Mouse (Mus musculus): Measurements from ENCODE around the gene Gpr39. TPM values are rescaled to one million over a fixed set of nuclear protein-coding genes. Genes with fewer than 3 reads are reported as not detected.

Gpr39 gene
- total RNA-seq, 1 experiment from 2014 or later: not detected

DNA sequence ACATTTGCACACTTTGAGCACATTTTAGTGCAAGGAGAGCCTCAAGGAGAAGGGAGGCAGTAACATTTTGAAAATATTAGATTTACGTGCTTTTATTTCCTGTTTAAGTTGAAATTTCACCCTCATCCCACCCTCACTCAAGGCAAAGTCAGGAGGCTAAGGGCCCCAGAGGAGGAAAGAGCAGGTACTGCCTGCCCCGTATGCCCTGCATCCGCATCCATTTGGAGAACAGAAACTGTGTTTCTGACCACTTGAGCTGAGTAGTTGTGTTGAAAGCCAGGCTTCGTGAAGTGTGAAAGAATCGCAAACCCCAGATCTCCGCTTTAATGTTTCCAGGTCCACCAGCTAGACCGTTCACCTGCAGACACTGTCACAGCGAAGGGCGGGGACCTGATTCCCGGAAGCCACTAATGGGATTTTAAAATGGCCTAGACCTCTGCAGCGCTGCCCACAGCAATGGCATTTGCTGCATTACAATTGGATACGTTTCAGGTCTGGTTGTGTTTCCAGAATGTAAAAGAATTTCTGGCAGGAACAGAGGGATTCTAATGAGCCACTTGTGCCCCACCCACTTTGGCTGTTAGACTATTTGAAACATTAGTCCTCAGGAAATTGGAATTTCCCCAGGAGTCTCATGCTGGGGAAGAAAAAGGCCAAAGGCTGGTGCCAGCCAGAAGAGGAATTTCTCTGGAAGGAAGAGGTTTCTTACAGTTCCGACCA, 11.1 kb downstream of the Gpr39 start:
- ATAC-seq (ENCODE audit: extremely low read depth, insufficient number of reproducible peaks, low FRiP score, poor library complexity, severe bottlenecking): no peak

GRCm38 (mm10) chr1:125693541-125693940, 16.7 kb downstream of the Gpr39 start:
- ATAC-seq (ENCODE audit: extremely low read depth, insufficient number of reproducible peaks, low FRiP score, poor library complexity, severe bottlenecking): no peak

- ATAC-seq (ENCODE audit: extremely low read depth, insufficient number of reproducible peaks, low FRiP score, poor library complexity, severe bottlenecking): no peak
Measured at GRCm38 (mm10) chr1:125694338-125694737, 17.5 kb downstream of the Gpr39 start.

- no peak for ATAC-seq (ENCODE audit: extremely low read depth, insufficient number of reproducible peaks, low FRiP score, poor library complexity, severe bottlenecking)
Measured at GRCm38 (mm10) chr1:125701101-125701590, 24.4 kb downstream of the Gpr39 start.

DNA sequence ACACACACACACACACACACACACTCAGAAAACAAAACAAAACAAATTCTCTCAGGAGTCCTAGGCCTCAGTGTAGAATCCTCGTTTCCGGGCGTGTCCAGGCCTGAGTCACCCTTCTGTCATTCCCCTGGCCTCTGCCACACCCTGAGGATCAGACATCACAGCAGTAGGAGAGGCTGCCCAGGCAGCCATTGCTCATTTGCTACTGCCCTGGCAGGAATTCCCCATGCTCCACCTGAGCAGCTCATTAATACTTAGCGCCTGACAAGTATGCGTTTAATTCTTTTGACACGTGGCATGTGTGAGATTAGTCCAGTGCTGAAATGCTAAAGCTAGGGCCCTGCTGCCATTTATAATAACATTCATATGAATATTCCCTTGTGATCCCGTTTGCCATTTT, 25.0 kb downstream of the Gpr39 start:
- ATAC-seq (ENCODE audit: extremely low read depth, insufficient number of reproducible peaks, low FRiP score, poor library complexity, severe bottlenecking): no peak

DNA sequence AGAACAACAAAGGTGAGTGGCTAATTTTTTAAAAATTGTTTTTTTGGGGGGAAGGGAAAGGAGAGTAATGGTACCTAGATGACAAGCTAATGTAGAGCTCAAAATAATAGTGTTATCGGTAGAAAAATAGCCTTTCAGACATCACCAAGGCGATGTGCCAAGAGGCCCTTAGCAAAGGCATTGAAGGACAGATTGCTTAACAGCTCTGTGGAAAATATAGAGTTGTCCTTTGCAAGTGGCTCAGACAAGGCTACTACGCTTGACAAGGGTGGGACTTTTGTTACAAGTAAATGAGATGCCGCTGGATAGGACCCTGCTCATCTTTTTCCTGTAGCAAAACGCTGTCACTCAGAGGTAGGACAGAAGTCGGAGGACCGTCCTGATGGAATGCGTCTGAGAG, 25.5 kb downstream of the Gpr39 start:
- no peak for ATAC-seq (ENCODE audit: extremely low read depth, insufficient number of reproducible peaks, low FRiP score, poor library complexity, severe bottlenecking)

- ATAC-seq (ENCODE audit: extremely low read depth, insufficient number of reproducible peaks, low FRiP score, poor library complexity, severe bottlenecking): no peak
Measured at GRCm38 (mm10) chr1:125705412-125705811, 28.6 kb downstream of the Gpr39 start.

DNA sequence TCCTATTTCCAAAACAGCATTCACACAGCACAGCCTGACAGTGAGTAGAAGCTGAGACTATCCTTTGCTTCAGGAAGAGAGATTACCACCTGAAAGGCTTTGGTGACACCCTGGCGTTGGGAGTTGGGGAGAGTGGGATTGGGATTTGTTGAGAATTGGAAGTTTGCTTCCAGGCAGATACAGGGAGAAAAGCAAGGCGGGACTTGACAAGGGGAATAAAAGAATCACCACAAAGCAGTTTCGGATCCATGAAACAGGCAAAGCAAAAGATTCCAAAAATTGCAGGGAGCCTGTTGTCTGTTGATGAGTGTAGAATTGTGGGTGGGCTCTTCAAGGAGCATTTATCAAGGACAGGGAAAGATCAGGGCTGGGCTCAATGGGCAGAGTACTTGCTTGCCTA, 38.5 kb downstream of the Gpr39 start:
- ATAC-seq (ENCODE audit: extremely low read depth, insufficient number of reproducible peaks, low FRiP score, poor library complexity, severe bottlenecking): no peak

DNA sequence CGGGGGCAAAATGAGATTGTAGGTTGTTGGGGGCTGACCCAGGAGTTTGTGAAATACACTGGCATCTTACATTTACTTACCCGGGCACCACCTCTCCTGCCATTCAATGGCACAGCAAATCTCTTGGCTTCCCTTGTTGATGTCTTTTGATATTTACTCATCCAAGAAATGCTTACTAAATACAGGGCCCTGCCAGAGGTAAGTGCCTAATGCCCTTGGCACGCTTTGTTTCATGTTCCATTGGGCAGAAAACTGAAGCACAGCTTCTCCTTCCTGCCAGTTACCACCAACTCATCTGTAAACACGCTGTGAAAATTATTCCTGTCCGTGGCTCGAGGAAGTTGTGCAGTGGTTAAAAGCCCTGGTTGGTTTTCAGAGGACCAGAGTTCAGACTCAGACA, 39.4 kb downstream of the Gpr39 start:
- ATAC-seq (ENCODE audit: extremely low read depth, insufficient number of reproducible peaks, low FRiP score, poor library complexity, severe bottlenecking): no peak

DNA sequence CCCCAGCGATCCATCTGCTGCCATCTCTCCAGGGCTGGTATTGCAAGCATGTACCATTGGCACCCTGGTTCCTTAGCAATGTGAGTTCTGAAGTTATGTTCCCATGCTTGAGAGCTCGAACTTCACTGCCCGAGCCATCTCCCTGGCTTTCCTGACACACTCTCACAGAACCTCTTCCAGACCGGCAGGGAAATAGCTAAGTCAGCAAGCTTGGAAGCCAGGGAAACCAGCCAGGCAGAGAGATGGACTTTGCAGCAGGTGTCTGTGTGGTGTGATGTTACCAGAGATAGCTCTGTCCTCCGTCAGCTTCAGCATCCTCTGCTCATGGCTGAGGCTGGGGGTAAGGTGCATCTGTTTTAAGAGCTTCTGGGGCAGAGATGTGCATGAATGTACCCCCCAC, 41.1 kb downstream of the Gpr39 start:
- no peak for ATAC-seq (ENCODE audit: extremely low read depth, insufficient number of reproducible peaks, low FRiP score, poor library complexity, severe bottlenecking)

- no peak for ATAC-seq (ENCODE audit: extremely low read depth, insufficient number of reproducible peaks, low FRiP score, poor library complexity, severe bottlenecking)
Measured at GRCm38 (mm10) chr1:125719127-125719526, 42.3 kb downstream of the Gpr39 start.

- no peak for ATAC-seq (ENCODE audit: extremely low read depth, insufficient number of reproducible peaks, low FRiP score, poor library complexity, severe bottlenecking)
Measured at GRCm38 (mm10) chr1:125721104-125721758, 44.4 kb downstream of the Gpr39 start.

GRCm38 (mm10) chr1:125724304-125724703, 47.5 kb downstream of the Gpr39 start:
- no peak for ATAC-seq (ENCODE audit: extremely low read depth, insufficient number of reproducible peaks, low FRiP score, poor library complexity, severe bottlenecking)

- no peak for ATAC-seq (ENCODE audit: extremely low read depth, insufficient number of reproducible peaks, low FRiP score, poor library complexity, severe bottlenecking)
Measured at GRCm38 (mm10) chr1:125729025-125729565, 52.3 kb downstream of the Gpr39 start.

DNA sequence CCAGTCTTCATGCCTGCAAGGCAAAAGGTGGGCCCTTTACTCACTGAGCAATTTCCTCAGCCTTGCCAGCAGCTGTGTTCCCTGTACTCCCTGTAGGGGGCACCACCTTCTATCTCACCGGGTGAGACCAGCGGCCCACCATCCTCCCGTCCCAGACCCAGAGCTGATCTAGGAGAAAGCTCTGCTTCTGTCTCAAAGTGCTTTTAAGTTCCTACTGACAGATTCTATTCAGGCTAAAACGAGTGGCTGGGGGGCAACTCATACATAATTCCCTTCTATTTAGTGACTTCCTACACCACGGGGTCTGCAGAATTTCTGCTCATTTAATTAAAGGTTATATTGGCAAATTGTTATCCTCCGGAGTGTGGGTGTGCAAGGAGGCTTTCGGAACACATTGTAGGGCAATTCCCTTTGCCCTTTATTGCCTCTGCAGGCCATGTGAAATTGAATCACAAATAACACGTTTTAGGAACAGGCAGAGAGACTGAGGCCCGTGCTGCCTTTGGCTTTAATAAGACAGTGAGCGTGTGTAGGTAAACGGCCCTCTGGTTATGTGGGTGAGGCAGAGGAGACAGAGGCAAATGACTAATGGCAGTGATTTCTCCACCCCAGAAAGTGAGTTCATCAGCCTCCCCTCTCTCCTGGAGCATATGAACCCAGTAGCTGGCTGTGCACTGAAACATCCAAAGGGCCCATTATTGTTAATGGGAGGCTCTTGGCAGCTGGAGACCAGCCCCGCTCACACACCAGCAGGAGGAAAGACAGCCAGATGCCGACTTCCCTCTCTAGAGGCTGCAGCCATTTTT, 53.1 kb downstream of the Gpr39 start:
- no peak for ATAC-seq (ENCODE audit: extremely low read depth, insufficient number of reproducible peaks, low FRiP score, poor library complexity, severe bottlenecking)

DNA sequence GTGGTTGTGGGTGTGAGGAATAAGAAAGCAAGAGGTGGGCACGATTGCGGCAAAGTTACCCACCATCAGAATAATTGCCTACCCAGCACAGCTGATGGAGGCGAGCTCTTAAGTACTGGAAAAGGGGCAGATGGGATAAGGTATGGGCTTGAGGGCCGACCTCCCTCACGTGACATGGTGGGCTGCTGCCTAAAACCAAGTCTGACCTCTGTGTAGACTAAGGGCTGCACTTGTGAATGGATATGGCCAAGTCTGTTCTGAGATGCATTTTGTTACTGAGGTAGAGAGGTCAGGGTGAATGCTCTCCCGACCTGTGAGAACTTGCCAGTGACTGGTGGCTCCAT, 53.7 kb downstream of the Gpr39 start:
- ATAC-seq (ENCODE audit: extremely low read depth, insufficient number of reproducible peaks, low FRiP score, poor library complexity, severe bottlenecking): no peak

GRCm38 (mm10) chr1:125731854-125732253, 55.1 kb downstream of the Gpr39 start:
- no peak for ATAC-seq (ENCODE audit: extremely low read depth, insufficient number of reproducible peaks, low FRiP score, poor library complexity, severe bottlenecking)

DNA sequence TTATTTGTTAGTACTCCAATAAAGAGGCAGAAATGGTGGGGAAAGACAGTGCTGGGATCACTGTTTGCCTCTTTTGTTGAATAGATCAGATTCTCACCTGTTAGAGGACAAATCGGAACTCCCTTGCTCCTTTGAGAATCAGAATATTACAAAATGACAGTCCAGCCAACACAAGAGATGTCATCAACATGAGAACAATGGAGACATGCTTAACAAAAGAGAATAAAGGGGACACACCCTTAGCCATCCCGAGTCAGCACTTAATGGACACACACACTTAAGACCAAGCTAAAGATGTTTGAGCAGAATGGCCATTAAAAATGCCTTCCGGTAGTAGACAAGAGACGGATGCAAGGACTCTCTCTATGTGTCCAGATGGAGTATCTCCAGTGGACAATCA, 68.0 kb downstream of the Gpr39 start:
- no peak for ATAC-seq (ENCODE audit: extremely low read depth, insufficient number of reproducible peaks, low FRiP score, poor library complexity, severe bottlenecking)

DNA sequence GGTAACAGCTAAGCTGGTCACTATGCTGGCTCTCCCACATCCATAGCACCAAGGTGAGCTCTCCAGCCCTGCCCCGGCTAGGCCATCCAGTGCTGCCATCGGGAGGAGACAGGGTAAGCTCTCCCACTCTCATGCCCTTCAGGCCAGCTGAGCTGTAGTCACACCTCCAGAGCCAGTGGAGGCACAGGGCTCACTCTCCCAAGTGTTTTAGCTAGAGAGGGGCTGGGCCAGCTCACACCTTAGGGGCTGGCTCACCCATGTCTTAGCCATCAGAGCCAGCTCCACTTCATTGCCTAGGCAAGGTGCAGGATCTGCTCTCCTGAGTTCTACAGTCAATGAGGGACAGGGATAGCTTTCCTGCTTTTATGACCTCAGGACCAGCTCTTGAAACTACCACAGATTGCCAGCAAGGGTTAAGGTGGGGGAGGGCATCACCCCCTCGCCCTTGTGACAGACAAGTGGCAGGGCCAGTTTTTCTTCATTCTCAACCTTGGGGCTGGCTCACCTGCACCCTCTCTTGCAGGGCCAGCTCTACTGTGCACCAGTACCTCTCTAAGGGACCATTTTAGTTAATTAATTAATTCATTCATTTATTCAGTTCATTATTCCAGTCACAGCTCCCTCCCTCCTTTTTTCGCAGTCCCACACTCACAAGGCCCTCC, 78.7 kb downstream of the Gpr39 start:
- ATAC-seq (ENCODE audit: extremely low read depth, insufficient number of reproducible peaks, low FRiP score, poor library complexity, severe bottlenecking): no peak

All from neutrophil, adult 5-6 weeks (primary cell).